Mouse (Mus musculus) neural tube, embryonic 14.5 days (tissue): ENCODE measurements at regions not wholly inside any gene's neighbourhood (a gene's known extent, or its start where the extent isn't known, plus 50 kb on each side); places are given as distances from the start of the nearest gene placed in this dataset.

ENCODE experiments used
- ATAC-seq: fragments of 200-750 bp; cut with Nextera tagmentation; 2 replicates; pipeline ENCODE4 v1.8.0; 2017; ENCODE audit warnings: low read depth, mild to moderate bottlenecking, moderate TSS enrichment, moderate library complexity
- H3K27ac ChIP-seq: fragments of 300-500 bp; sonication (generic); 2 replicates; pipeline ENCODE4 v1.5.1; 2014; ENCODE audit warnings: low read depth, mild to moderate bottlenecking, control low read depth, low read length, moderate library complexity, mixed read lengths
- H3K27me3 ChIP-seq: fragments of 300-500 bp; sonication (generic); 2 replicates; pipeline ENCODE4 v1.6.1; 2014; ENCODE audit warnings: low read length; ENCODE audit not compliant: control insufficient read depth, insufficient read depth
- H3K36me3 ChIP-seq: fragments of 300-500 bp; sonication (generic); 2 replicates; pipeline ENCODE4 v1.6.1; 2014; ENCODE audit warnings: low read length, mixed read lengths; ENCODE audit not compliant: control insufficient read depth, insufficient read depth
- H3K4me1 ChIP-seq: fragments of 300-500 bp; sonication (generic); 2 replicates; pipeline ENCODE4 v1.6.1; 2014; ENCODE audit warnings: low read length; ENCODE audit not compliant: control insufficient read depth, insufficient read depth
- H3K4me2 ChIP-seq: fragments of 300-500 bp; sonication (generic); 2 replicates; pipeline ENCODE4 v1.6.1; 2014; ENCODE audit warnings: mild to moderate bottlenecking, low read depth, low read length, control low read depth
- H3K4me3 ChIP-seq: fragments of 300-500 bp; sonication (generic); 2 replicates; pipeline ENCODE4 v1.5.1; 2014; ENCODE audit warnings: low read depth, low read length, control low read depth, mixed read lengths
- H3K9ac ChIP-seq: fragments of 300-500 bp; sonication (generic); replicated peaks from 2 replicates; pipeline ENCODE4 v1.6.1; 2014; ENCODE audit warnings: low read depth, mild to moderate bottlenecking, control low read depth, low read length, mixed read lengths
- H3K9me3 ChIP-seq: fragments of 300-500 bp; sonication (generic); 2 replicates; pipeline ENCODE4 v1.6.1; 2016; ENCODE audit warnings: low read length; ENCODE audit not compliant: control insufficient read depth
- WGBS: fragments of 180-500 bp; shearing (Covaris S2); extraction: QIAGEN DNeasy Blood & Tissue Kit; methylation state at CpG from one replicate; pipeline ENCODE4 v1.1.7; 2014; 5-methylcytosine and 5-hydroxymethylcytosine counted together

DNA sequence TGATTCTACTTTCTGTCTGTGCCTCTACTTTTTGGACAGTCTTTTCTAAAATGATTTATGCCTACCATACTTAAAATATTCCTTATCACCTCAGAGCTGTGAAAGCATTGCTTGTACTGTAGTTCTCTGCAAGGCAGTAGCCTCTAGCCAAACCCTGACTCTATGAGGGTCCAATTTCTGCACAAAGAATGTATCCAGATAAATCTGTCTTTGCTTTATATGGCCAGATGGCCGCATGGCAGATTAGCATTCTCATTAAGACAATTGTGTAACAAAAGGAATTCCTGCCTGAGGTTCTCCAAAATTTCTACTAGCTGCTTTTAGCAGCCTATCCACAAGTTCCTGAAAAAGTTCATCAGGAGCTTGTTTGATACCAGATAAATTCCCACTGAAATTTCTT, 4757.4 kb downstream of the 9330182O14Rik start:
- H3K27me3 ChIP-seq: no peaks in the 10 kb centered on the region
- H3K36me3 ChIP-seq: no peaks in the 10 kb centered on the region
- no peak overlapping the region for H3K4me3 ChIP-seq
- no peak for ATAC-seq
- WGBS: 27% methylated on average over 1 of the region's 1 CpGs
- H3K9me3 ChIP-seq: no peaks in the 10 kb centered on the region
- no peak overlapping the region for H3K9ac ChIP-seq
- no peak overlapping the region for H3K27ac ChIP-seq
- H3K4me2 ChIP-seq: no peak overlapping the region
- H3K4me1 ChIP-seq: no peaks in the 10 kb centered on the region

GRCm38 (mm10) chr15:44896220-44896619, 4762.1 kb downstream of the 9330182O14Rik start:
- Histone ChIP-seq H3K27me3 (no peaks in the 10 kb centered on the region), H3K4me3 (no peak overlapping the region), H3K4me2 (no peak overlapping the region), H3K36me3 (no peaks in the 10 kb centered on the region), H3K27ac (no peak overlapping the region), H3K4me1 (no peaks in the 10 kb centered on the region), H3K9ac (no peak overlapping the region), H3K9me3 (no peaks in the 10 kb centered on the region)
- no peak for ATAC-seq
- WGBS: 72% methylated on average over 1 of the region's 1 CpGs

GRCm38 (mm10) chr15:44897572-44897971, 4763.4 kb downstream of the 9330182O14Rik start:
- H3K36me3 ChIP-seq: no peaks in the 10 kb centered on the region
- whole genome bisulfite sequencing: 85% methylated on average over 1 of the region's 1 CpGs
- H3K9ac ChIP-seq: no peak overlapping the region

DNA sequence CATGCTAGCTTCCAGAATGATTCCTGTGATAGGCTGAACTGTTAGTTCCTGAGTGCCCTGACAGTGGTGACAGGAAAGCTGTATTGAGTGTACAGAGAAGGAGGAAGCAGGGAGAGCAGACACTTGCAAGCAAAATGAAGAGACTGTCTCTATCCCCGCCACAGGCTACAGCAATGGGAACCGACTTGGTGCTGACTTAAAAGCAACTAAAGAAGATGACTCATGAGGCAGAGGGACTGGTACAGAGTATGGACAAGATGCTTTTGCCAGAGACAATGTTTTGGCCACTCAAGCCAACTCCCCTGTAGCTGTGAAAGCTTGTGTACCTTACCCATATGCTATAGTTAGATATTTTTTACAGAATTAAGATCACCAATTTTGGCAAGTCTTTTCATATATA, 4773.0 kb downstream of the 9330182O14Rik start:
- Histone ChIP-seq H3K27ac (no peak overlapping the region), H3K27me3 (no peaks in the 10 kb centered on the region), H3K36me3 (no peaks in the 10 kb centered on the region), H3K9me3 (no peaks in the 10 kb centered on the region), H3K9ac (no peak overlapping the region), H3K4me1 (no peaks in the 10 kb centered on the region), H3K4me3 (no peak overlapping the region), H3K4me2 (no peak overlapping the region)
- no peak for ATAC-seq
- 77% methylated on average over 2 of the region's 2 CpGs for WGBS

More at GRCm38 (mm10) chr15:44897572-44897971, 4763.4 kb downstream of the 9330182O14Rik start:
- H3K27me3 ChIP-seq: no peaks in the 10 kb centered on the region
- no peaks in the 10 kb centered on the region for H3K4me1 ChIP-seq
- no peak overlapping the region for H3K4me2 ChIP-seq
- H3K4me3 ChIP-seq: no peak overlapping the region
- no peaks in the 10 kb centered on the region for H3K9me3 ChIP-seq
- no peak for ATAC-seq
- no peak overlapping the region for H3K27ac ChIP-seq

GRCm38 (mm10) chr15:44913434-44913833, 4779.3 kb downstream of the 9330182O14Rik start:
- Histone ChIP-seq H3K36me3 (no peaks in the 10 kb centered on the region), H3K27me3 (no peaks in the 10 kb centered on the region), H3K9me3 (no peaks in the 10 kb centered on the region), H3K4me1 (no peaks in the 10 kb centered on the region), H3K27ac (no peak overlapping the region), H3K4me2 (no peak overlapping the region), H3K9ac (no peak overlapping the region), H3K4me3 (no peak overlapping the region)
- WGBS: 90% methylated on average over 7 of the region's 7 CpGs
- no peak for ATAC-seq

- no peak overlapping the region for H3K9ac ChIP-seq
- H3K4me2 ChIP-seq: no peak overlapping the region
- no peaks in the 10 kb centered on the region for H3K9me3 ChIP-seq
- ATAC-seq: no peak
- WGBS: 83% methylated on average over 2 of the region's 2 CpGs
- no peaks in the 10 kb centered on the region for H3K4me1 ChIP-seq
- H3K27me3 ChIP-seq: no peaks in the 10 kb centered on the region
- no peak overlapping the region for H3K4me3 ChIP-seq
- H3K27ac ChIP-seq: no peak overlapping the region
- no peaks in the 10 kb centered on the region for H3K36me3 ChIP-seq
These were observed 4780.8 kb downstream of the 9330182O14Rik start for GRCm38 (mm10) chr15:44915005-44915404.

GRCm38 (mm10) chr15:44916479-44916878, 4782.3 kb downstream of the 9330182O14Rik start:
- H3K36me3 ChIP-seq: no peaks in the 10 kb centered on the region
- H3K9ac ChIP-seq: no peak overlapping the region
- no peak overlapping the region for H3K4me2 ChIP-seq
- WGBS: 79% methylated on average over 1 of the region's 1 CpGs
- ATAC-seq: no peak
- no peaks in the 10 kb centered on the region for H3K9me3 ChIP-seq
- no peaks in the 10 kb centered on the region for H3K27me3 ChIP-seq
- H3K4me1 ChIP-seq: no peaks in the 10 kb centered on the region
- no peak overlapping the region for H3K27ac ChIP-seq
- no peak overlapping the region for H3K4me3 ChIP-seq

DNA sequence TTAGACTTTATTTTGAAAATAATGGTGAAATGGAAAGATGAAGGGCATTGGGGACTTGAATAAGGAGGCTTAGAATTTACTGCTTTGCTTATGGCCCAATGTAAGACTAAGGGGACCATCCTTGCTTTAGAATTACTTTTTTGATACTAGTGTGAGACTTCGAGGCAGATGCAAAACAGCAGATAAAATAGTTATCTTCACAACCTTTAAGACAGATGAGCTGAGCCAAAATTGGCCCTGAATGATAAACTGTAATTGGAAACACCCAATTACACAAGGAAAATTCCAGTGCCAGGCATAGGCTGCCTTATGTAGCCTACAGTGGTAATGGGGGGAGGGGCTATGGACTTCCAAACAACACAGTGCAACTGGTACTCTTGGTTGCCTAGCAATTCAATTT, 4790.5 kb downstream of the 9330182O14Rik start:
- no peak overlapping the region for H3K27ac ChIP-seq

DNA sequence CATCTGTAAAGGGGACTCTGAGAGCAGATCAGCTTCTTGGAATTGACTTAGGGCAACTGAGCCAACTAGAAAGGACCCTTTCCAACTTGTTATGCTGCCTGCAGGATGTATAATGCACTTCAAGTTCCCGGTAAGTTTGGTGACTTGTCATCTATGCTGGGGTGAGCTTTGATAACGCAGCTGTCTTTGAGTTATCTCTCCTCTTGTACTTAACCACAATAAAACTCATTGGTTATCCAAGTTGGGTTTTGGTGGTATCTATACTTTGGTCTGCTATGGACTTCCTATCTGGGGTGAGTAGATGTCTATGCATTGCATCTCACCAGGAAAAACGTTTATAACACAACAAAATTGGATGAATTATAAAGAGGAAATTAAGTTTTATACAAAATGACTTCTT, 4792.9 kb downstream of the 9330182O14Rik start:
- H3K9ac ChIP-seq: no peak overlapping the region
- H3K27me3 ChIP-seq: no peaks in the 10 kb centered on the region
- H3K36me3 ChIP-seq: no peaks in the 10 kb centered on the region
- ATAC-seq: no peak
- no peak overlapping the region for H3K4me3 ChIP-seq
- H3K27ac ChIP-seq: no peak overlapping the region
- no peaks in the 10 kb centered on the region for H3K9me3 ChIP-seq
- H3K4me2 ChIP-seq: no peak overlapping the region
- no peaks in the 10 kb centered on the region for H3K4me1 ChIP-seq
- WGBS: 85% methylated on average over 3 of the region's 3 CpGs

More for the DNA sequence above, 4790.5 kb downstream of the 9330182O14Rik start:
- H3K27me3 ChIP-seq: no peaks in the 10 kb centered on the region
- H3K36me3 ChIP-seq: no peaks in the 10 kb centered on the region
- no peak overlapping the region for H3K4me2 ChIP-seq
- no peaks in the 10 kb centered on the region for H3K9me3 ChIP-seq
- WGBS: 92% methylated on average over 1 of the region's 1 CpGs
- no peak for ATAC-seq
- H3K9ac ChIP-seq: no peak overlapping the region
- no peak overlapping the region for H3K4me3 ChIP-seq
- no peaks in the 10 kb centered on the region for H3K4me1 ChIP-seq

DNA sequence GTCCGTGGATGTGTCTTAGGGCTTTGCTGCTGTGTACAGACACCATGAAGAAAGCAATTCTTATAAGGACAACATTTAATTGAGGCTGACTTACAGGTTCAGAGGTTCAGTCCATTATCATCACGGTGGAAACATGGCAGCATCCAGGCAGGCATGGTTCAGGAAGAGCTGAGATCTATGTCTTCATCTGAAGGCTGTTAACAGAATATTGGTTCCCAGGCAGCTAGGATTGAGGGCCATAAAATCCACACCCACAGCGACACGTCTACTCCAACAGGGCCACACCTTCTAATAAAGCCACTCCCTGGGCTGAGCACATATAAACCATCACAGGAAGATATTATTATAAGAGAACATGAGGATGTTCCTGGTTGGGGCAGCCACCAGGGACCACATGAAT, 4814.5 kb downstream of the 9330182O14Rik start:
- H3K27ac ChIP-seq: no peak overlapping the region
- no peaks in the 10 kb centered on the region for H3K4me1 ChIP-seq
- H3K9ac ChIP-seq: no peak overlapping the region
- ATAC-seq: no peak
- H3K4me2 ChIP-seq: no peak overlapping the region
- no peaks in the 10 kb centered on the region for H3K36me3 ChIP-seq
- no peaks in the 10 kb centered on the region for H3K9me3 ChIP-seq
- WGBS: 85% methylated on average over 4 of the region's 4 CpGs
- no peaks in the 10 kb centered on the region for H3K27me3 ChIP-seq
- H3K4me3 ChIP-seq: no peak overlapping the region
